Mouse (Mus musculus) testis, adult 2 months (tissue): ENCODE data around the gene Tex22. TPM values are rescaled to one million over a fixed set of nuclear protein-coding genes. Genes with fewer than 3 reads are reported as not detected.
A peak's percentile ranks its signal among the peaks of the same experiment; 100 is the strongest.

Source experiments
- H3K27ac ChIP-seq: fragments of 200-500 bp; 2 replicates; pipeline ENCODE4 v1.5.1; 2012; ENCODE audit warnings: low read depth, low read length; ENCODE audit not compliant: control insufficient read depth, insufficient read depth
- H3K27me3 ChIP-seq: fragments of 200-500 bp; 2 replicates; pipeline ENCODE4 v1.6.1; 2012; ENCODE audit warnings: mild to moderate bottlenecking, low read length, moderate library complexity; ENCODE audit not compliant: control insufficient read depth, insufficient read depth
- H3K36me3 ChIP-seq: fragments of 200-500 bp; 2 replicates; pipeline ENCODE4 v1.6.1; 2012; ENCODE audit warnings: mild to moderate bottlenecking, low read length; ENCODE audit not compliant: control insufficient read depth, insufficient read depth
- H3K4me1 ChIP-seq: fragments of 200-500 bp; 2 replicates; pipeline ENCODE4 v1.6.1; 2012; ENCODE audit warnings: low read length; ENCODE audit not compliant: control insufficient read depth, insufficient read depth
- H3K4me3 ChIP-seq: fragments of 200-500 bp; 2 replicates; pipeline ENCODE4 v1.5.1; 2012; ENCODE audit warnings: low read depth, mild to moderate bottlenecking, low read length, moderate library complexity, mixed read lengths; ENCODE audit not compliant: control insufficient read depth
- CTCF ChIP-seq: fragments of 200-500 bp; IDR thresholded peaks from 2 replicates; pipeline ENCODE4 v1.5.1; 2012; ENCODE audit warnings: low read depth, mild to moderate bottlenecking, inconsistent platforms, low read length, moderate library complexity; ENCODE audit not compliant: control insufficient read depth, insufficient read depth, insufficient replicate concordance
- POLR2A ChIP-seq: fragments of 200-500 bp; IDR thresholded peaks from 2 replicates; pipeline ENCODE4 v1.6.1; 2012; ENCODE audit warnings: low read depth, mild to moderate bottlenecking, inconsistent platforms, low read length, moderate library complexity; ENCODE audit not compliant: control insufficient read depth
- polyA plus RNA-seq: library from polyadenylated mRNA; depleted of rRNA; stranded (reverse); fragments of >200 nt; gene quantifications from 2 replicates; pipeline ENCODE4 v1.2.3, GENCODE M21; 2012

Tex22 gene
- polyA plus RNA-seq, 1 experiment = 451 TPM

GRCm38 (mm10) chr12:113109801-113110200 lies 35.5 kb downstream of the Tex22 start:
- Histone ChIP-seq H3K27ac (no peak overlapping the region), H3K4me1 (no peaks in the 10 kb centered on the region), H3K27me3 (no peaks in the 10 kb centered on the region), H3K4me3 (no peak overlapping the region), H3K36me3 (no peaks in the 10 kb centered on the region)
- TF ChIP-seq POLR2A (no peak), CTCF (no peak)

GRCm38 (mm10) chr12:113114141-113114540 lies 39.8 kb downstream of the Tex22 start:
- Histone ChIP-seq H3K4me3 (no peak overlapping the region), H3K36me3 (no peaks in the 10 kb centered on the region), H3K4me1 (no peaks in the 10 kb centered on the region), H3K27me3 (no peaks in the 10 kb centered on the region), H3K27ac (no peak overlapping the region)
- TF ChIP-seq POLR2A (no peak), CTCF (no peak)

GRCm38 (mm10) chr12:113114856-113115538 lies 40.7 kb downstream of the Tex22 start:
- no peak overlapping the region for H3K27ac ChIP-seq
- H3K36me3 ChIP-seq = no peaks in the 10 kb centered on the region
- TF ChIP-seq CTCF = no peak
- no peak for TF ChIP-seq POLR2A
- H3K27me3 ChIP-seq = no peaks in the 10 kb centered on the region
- H3K4me3 ChIP-seq = no peak overlapping the region
- H3K4me1 ChIP-seq = no peaks in the 10 kb centered on the region

- Histone ChIP-seq H3K4me3 (no peak overlapping the region), H3K4me1 (no peaks in the 10 kb centered on the region), H3K27ac (no peak overlapping the region), H3K36me3 (peaks cover 2% of the 10 kb centered on the region; the same call in 1 of the 2 replicates), H3K27me3 (no peaks in the 10 kb centered on the region)
- TF ChIP-seq CTCF (peak; percentile 59; the same call in 1 of the 2 replicates), POLR2A (no peak)
These were observed 45.5 kb downstream of the Tex22 start for GRCm38 (mm10) chr12:113119516-113120410.

GRCm38 (mm10) chr12:113124726-113125125 lies 50.4 kb downstream of the Tex22 start:
- Histone ChIP-seq H3K36me3 (peaks cover 2% of the 10 kb centered on the region), H3K27me3 (no peaks in the 10 kb centered on the region), H3K4me3 (no peak overlapping the region), H3K27ac (no peak overlapping the region), H3K4me1 (no peaks in the 10 kb centered on the region)
- TF ChIP-seq POLR2A = no peak
- TF ChIP-seq CTCF = no peak

GRCm38 (mm10) chr12:113130732-113131131 lies 56.4 kb downstream of the Tex22 start:
- no peak overlapping the region for H3K4me3 ChIP-seq
- H3K27me3 ChIP-seq = no peaks in the 10 kb centered on the region
- H3K36me3 ChIP-seq = peaks cover 2% of the 10 kb centered on the region
- TF ChIP-seq CTCF (no peak), POLR2A (no peak)
- no peak overlapping the region for H3K27ac ChIP-seq
- H3K4me1 ChIP-seq = no peaks in the 10 kb centered on the region

GRCm38 (mm10) chr12:113131601-113132000 lies 57.3 kb downstream of the Tex22 start:
- Histone ChIP-seq H3K4me3 (no peak overlapping the region), H3K27ac (no peak overlapping the region), H3K4me1 (no peaks in the 10 kb centered on the region), H3K36me3 (peaks cover 2% of the 10 kb centered on the region; the same call in 1 of the 2 replicates), H3K27me3 (no peaks in the 10 kb centered on the region)
- TF ChIP-seq POLR2A (no peak), CTCF (no peak)
